In genomic region chr2:147194711-147195615, GRCm38 (mm10) we compare ENCODE assay signal across 8 mouse cellular contexts. TPM values are rescaled to one million over a fixed set of nuclear protein-coding genes. Genes with fewer than 3 reads are reported as not detected.
DNase-seq lines count a peak whose midpoint lies in the region; ATAC-seq lines count a peak whose summit lies in the region.

No protein-coding gene starts in this region.

- H3K4me1 ChIP-seq in heart, embryonic 13.5 days, result peaks cover 18% of the 10 kb centered on the region
- peaks cover 21% of the 10 kb centered on the region for H3K4me1 ChIP-seq in hindbrain, embryonic 11.5 days (replicated peaks; ENCODE audit: control insufficient read depth, insufficient read depth, low read length)
- H3K4me1 ChIP-seq in midbrain, embryonic 13.5 days (replicated peaks), result peaks cover 27% of the 10 kb centered on the region

- ATAC-seq in heart, embryonic 13.5 days (ENCODE audit: extremely low read depth, insufficient number of reproducible peaks, low FRiP score, low TSS enrichment), result no peak
- peak; percentile 41 for ATAC-seq in hindbrain, embryonic 11.5 days (ENCODE audit: low FRiP score)
- peak; percentile 43 for ATAC-seq in midbrain, embryonic 13.5 days
- no peak for ATAC-seq in megakaryocyte progenitor cell, adult 5-6 weeks (replicated peaks; ENCODE audit: poor library complexity)

- H3K36me3 ChIP-seq in heart, embryonic 13.5 days, result no peaks in the 10 kb centered on the region
- no peaks in the 10 kb centered on the region for H3K36me3 ChIP-seq in hindbrain, embryonic 11.5 days (ENCODE audit: control insufficient read depth, insufficient read depth, low read length)
- no peaks in the 10 kb centered on the region for H3K36me3 ChIP-seq in midbrain, embryonic 13.5 days

- no peak overlapping the region for H3K27ac ChIP-seq in heart, embryonic 13.5 days (replicated peaks)
- no peak overlapping the region for H3K27ac ChIP-seq in hindbrain, embryonic 11.5 days (ENCODE audit: low read depth, low read length)
- no peak overlapping the region for H3K27ac ChIP-seq in midbrain, embryonic 13.5 days

- WGBS in heart, embryonic 13.5 days, result under 1% methylated on average over 71 of the region's 71 CpGs
- under 1% methylated on average over 71 of the region's 71 CpGs for WGBS in hindbrain, embryonic 11.5 days
- whole genome bisulfite sequencing in midbrain, embryonic 13.5 days, result under 1% methylated on average over 71 of the region's 71 CpGs

- H3K4me3 ChIP-seq in heart, embryonic 13.5 days, result peak overlapping the region; percentile 48
- H3K4me3 ChIP-seq in hindbrain, embryonic 11.5 days (ENCODE audit: low read depth, low read length), result peak overlapping the region; percentile 34
- H3K4me3 ChIP-seq in midbrain, embryonic 13.5 days (replicated peaks), result peak overlapping the region; percentile 41

- H3K9ac ChIP-seq in heart, embryonic 13.5 days, result peak overlapping the region; percentile 48
- H3K9ac ChIP-seq in hindbrain, embryonic 11.5 days (ENCODE audit: low read depth, low read length), result no peak overlapping the region
- H3K9ac ChIP-seq in midbrain, embryonic 13.5 days (replicated peaks), result peak overlapping the region; percentile 55

- no peak for DNase-seq in heart, adult 9 months (ENCODE audit: low spot score in 2 of 2)
- DNase-seq in R1 (ENCODE audit: low read depth, low spot score), result peak; percentile 44
- peak; percentile 55 for DNase-seq in hindbrain, embryonic 11.5 days (ENCODE audit: low spot score)
- DNase-seq in adipocyte (ENCODE audit: low spot score), result no peak
- no peak for DNase-seq in gastrocnemius, postnatal 4 days (ENCODE audit: low spot score in 2 of 2)

- no peaks in the 10 kb centered on the region for H3K9me3 ChIP-seq in heart, embryonic 13.5 days
- H3K9me3 ChIP-seq in hindbrain, embryonic 11.5 days (ENCODE audit: control insufficient read depth, low read length), result no peaks in the 10 kb centered on the region
- H3K9me3 ChIP-seq in midbrain, embryonic 13.5 days, result no peaks in the 10 kb centered on the region

- peaks cover 94% of the 10 kb centered on the region for H3K27me3 ChIP-seq in heart, embryonic 13.5 days (replicated peaks)
- peaks cover 83% of the 10 kb centered on the region for H3K27me3 ChIP-seq in hindbrain, embryonic 11.5 days (ENCODE audit: control insufficient read depth, insufficient read depth, low read length)
- peaks cover 95% of the 10 kb centered on the region for H3K27me3 ChIP-seq in midbrain, embryonic 13.5 days

- peak overlapping the region; percentile 73 for H3K4me2 ChIP-seq in heart, embryonic 13.5 days
- H3K4me2 ChIP-seq in hindbrain, embryonic 11.5 days (replicated peaks; ENCODE audit: low read depth, low read length), result peak overlapping the region; percentile 63
- peak overlapping the region; percentile 58 for H3K4me2 ChIP-seq in midbrain, embryonic 13.5 days (replicated peaks)

RNA-seq across cellular contexts. Expression of gene Nkx2-2, which starts 0.9 kb away (rescaled TPM):
- 0.33 TPM in 1 of 2 replicates, not detected in the other for polyA plus RNA-seq in heart, embryonic 13.5 days (2015; fragmentation: Nextera tagmentation; extraction: Ambion mirVana)
- 3.4 and 5.7 TPM in 2 replicates for polyA plus RNA-seq in hindbrain, embryonic 11.5 days (2014; fragmentation: Nextera tagmentation; extraction: Ambion mirVana)
- 8.7 and 10.5 TPM in 2 replicates for polyA plus RNA-seq in midbrain, embryonic 13.5 days (2015; fragmentation: Nextera tagmentation; extraction: Ambion mirVana)
- total RNA-seq in megakaryocyte progenitor cell, adult 5-6 weeks (2015), result not detected in 2 replicates
- not detected in 2 replicates for total RNA-seq in megakaryocyte progenitor cell, adult 5-6 weeks (2017)
- under 1 TPM; 0.65 to 0.78 TPM for total RNA-seq in gastrocnemius, postnatal 4 days (2021)

Comparison
In these comparisons a context has a peak if more than half of its experiments do, and no peak if none do; other contexts are left out.
1. ATAC-seq: peak in hindbrain, embryonic 11.5 days (single experiment) and midbrain, embryonic 13.5 days (single experiment); none in heart, embryonic 13.5 days (single experiment) and megakaryocyte progenitor cell, adult 5-6 weeks (single experiment).
2. DNase-seq: peak in R1 (single experiment) and hindbrain, embryonic 11.5 days (single experiment); none in heart, adult 9 months (0 of 2), adipocyte (single experiment) and gastrocnemius, postnatal 4 days (0 of 2).
3. Peak in every context shown above with its lines, with median percentiles within 50 percentile points of each other: H3K4me2 ChIP-seq and H3K4me3 ChIP-seq.